Mouse (Mus musculus) liver, embryonic 15.5 days (tissue): ENCODE data around the gene Ldlrad2. TPM values are rescaled to one million over a fixed set of nuclear protein-coding genes. Genes with fewer than 3 reads are reported as not detected.
A peak's percentile ranks its signal among the peaks of the same experiment; 100 is the strongest.

ENCODE experiments used
- ATAC-seq: fragments of 200-750 bp; cut with Nextera tagmentation; 2 replicates; pipeline ENCODE4 v1.8.0; 2017; ENCODE audit warnings: moderate number of reproducible peaks, mild to moderate bottlenecking, moderate library complexity; ENCODE audit not compliant: insufficient read depth
- H3K27ac ChIP-seq: fragments of 300-500 bp; sonication (generic); replicated peaks from 2 replicates; pipeline ENCODE4 v1.5.1; 2015; ENCODE audit warnings: mild to moderate bottlenecking, inconsistent platforms
- H3K27me3 ChIP-seq: fragments of 300-500 bp; sonication (generic); 2 replicates; pipeline ENCODE4 v1.6.1; 2015; ENCODE audit warnings: mild to moderate bottlenecking, inconsistent platforms
- H3K36me3 ChIP-seq: fragments of 300-500 bp; sonication (generic); replicated peaks from 2 replicates; pipeline ENCODE4 v1.6.1; 2015; ENCODE audit warnings: moderate library complexity, mild to moderate bottlenecking, inconsistent platforms
- H3K4me1 ChIP-seq: fragments of 300-500 bp; sonication (generic); replicated peaks from 2 replicates; pipeline ENCODE4 v1.6.1; 2015; ENCODE audit warnings: inconsistent platforms
- H3K4me2 ChIP-seq: fragments of 300-500 bp; sonication (generic); 2 replicates; pipeline ENCODE4 v1.6.1; 2015; ENCODE audit warnings: moderate library complexity, mild to moderate bottlenecking, inconsistent platforms
- H3K4me3 ChIP-seq: fragments of 300-500 bp; sonication (generic); replicated peaks from 2 replicates; pipeline ENCODE4 v1.5.1; 2015; ENCODE audit warnings: mild to moderate bottlenecking, inconsistent platforms
- H3K9ac ChIP-seq: fragments of 300-500 bp; sonication (generic); 2 replicates; pipeline ENCODE4 v1.6.1; 2015; ENCODE audit warnings: moderate library complexity, mild to moderate bottlenecking, inconsistent platforms
- H3K9me3 ChIP-seq: fragments of 300-500 bp; sonication (generic); replicated peaks from 2 replicates; pipeline ENCODE4 v1.6.1; 2016; ENCODE audit warnings: inconsistent platforms
- WGBS: fragments of 180-500 bp; shearing (Covaris S2); methylation state at CpG from one replicate; pipeline ENCODE4 v1.1.7; 2015; ENCODE audit warnings: mixed read lengths; ENCODE audit not compliant: insufficient replicate concordance; 5-methylcytosine and 5-hydroxymethylcytosine counted together
- polyA plus RNA-seq: library from polyadenylated mRNA; unstranded; fragments of >200 nt; fragmentation: Nextera tagmentation; extraction: Ambion mirVana; gene quantifications from 2 replicates; pipeline ENCODE4 v1.2.1, GENCODE M21; 2015

Gene Ldlrad2
- polyA plus RNA-seq, result not detected in 2 replicates

GRCm38 (mm10) chr4:137574469-137574868 lies at the start of gene Ldlrad2:
Gene Ldlrad2 (minus strand): TSS chr4:137574569.
- Histone ChIP-seq H3K4me2 (no peak within 1 kb of the TSS), H3K4me1 (0 out of 2 replicates have a peak, but pooled peaks cover 5% of the 10 kb centered on the region), H3K36me3 (0 out of 2 replicates have a peak, but pooled peaks cover under 1% of the 10 kb centered on the region), H3K27ac (no peak within 1 kb of the TSS), H3K9me3 (no peaks in the 10 kb centered on the region), H3K9ac (no peak within 1 kb of the TSS), H3K4me3 (no peak within 1 kb of the TSS), H3K27me3 (peaks cover 23% of the 10 kb centered on the region)
- ATAC-seq, result no peak
- 74% methylated on average over 10 of the region's 10 CpGs for WGBS

DNA sequence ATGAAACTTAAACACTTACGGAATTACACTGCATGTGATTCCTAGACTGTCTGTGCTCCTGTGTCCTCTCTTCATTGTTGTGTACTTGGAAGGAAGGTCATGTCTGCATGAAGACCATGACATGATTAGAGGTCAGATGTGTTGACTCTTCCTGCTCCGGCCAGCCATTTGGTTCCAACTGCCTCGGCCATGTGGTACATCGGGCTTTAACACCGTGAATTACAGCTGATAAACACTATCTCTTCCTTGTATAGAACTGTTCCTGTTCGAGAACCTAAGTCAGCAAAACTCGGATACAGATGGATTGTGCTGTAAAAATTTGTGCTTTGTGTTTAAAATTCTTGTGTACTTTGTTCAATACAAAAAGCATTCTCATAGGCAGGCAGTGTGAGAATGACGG lies 48.5 kb upstream of the Ldlrad2 start:
- H3K4me2 ChIP-seq, result no peak overlapping the region
- H3K9ac ChIP-seq, result no peak overlapping the region
- WGBS, result 81% methylated on average over 8 of the region's 8 CpGs
- H3K4me1 ChIP-seq, result no peaks in the 10 kb centered on the region
- ATAC-seq, result no peak
- no peaks in the 10 kb centered on the region for H3K9me3 ChIP-seq
- H3K27me3 ChIP-seq, result no peaks in the 10 kb centered on the region
- H3K36me3 ChIP-seq, result peaks cover 94% of the 10 kb centered on the region
- H3K27ac ChIP-seq, result no peak overlapping the region
- no peak overlapping the region for H3K4me3 ChIP-seq

- Histone ChIP-seq H3K27me3 (no peaks in the 10 kb centered on the region), H3K4me1 (peaks cover 13% of the 10 kb centered on the region), H3K36me3 (peaks cover 98% of the 10 kb centered on the region), H3K27ac (no peak overlapping the region), H3K9ac (no peak overlapping the region), H3K9me3 (no peaks in the 10 kb centered on the region), H3K4me3 (no peak overlapping the region), H3K4me2 (no peak overlapping the region)
- no peak for ATAC-seq
- WGBS, result 54% methylated on average over 15 of the region's 15 CpGs
Observed at GRCm38 (mm10) chr4:137610256-137610655, 35.9 kb upstream of the Ldlrad2 start.

GRCm38 (mm10) chr4:137609702-137610101 lies 35.3 kb upstream of the Ldlrad2 start:
- H3K4me2 ChIP-seq, result no peak overlapping the region
- peaks cover 99% of the 10 kb centered on the region for H3K36me3 ChIP-seq
- H3K4me3 ChIP-seq, result no peak overlapping the region
- H3K4me1 ChIP-seq, result peaks cover 13% of the 10 kb centered on the region
- peak; percentile 42 for ATAC-seq
- H3K9me3 ChIP-seq, result no peaks in the 10 kb centered on the region
- 21% methylated on average over 7 of the region's 7 CpGs for WGBS
- H3K27me3 ChIP-seq, result no peaks in the 10 kb centered on the region
- H3K9ac ChIP-seq, result no peak overlapping the region
- H3K27ac ChIP-seq, result 0 out of 2 replicates have a peak overlapping the region, but pooled peaks have one; percentile 11

GRCm38 (mm10) chr4:137609281-137609680 lies 34.9 kb upstream of the Ldlrad2 start:
- Histone ChIP-seq H3K27me3 (no peaks in the 10 kb centered on the region), H3K9ac (no peak overlapping the region), H3K27ac (0 out of 2 replicates have a peak overlapping the region, but pooled peaks have one; percentile 11), H3K4me3 (no peak overlapping the region), H3K4me2 (no peak overlapping the region), H3K4me1 (peaks cover 13% of the 10 kb centered on the region), H3K9me3 (no peaks in the 10 kb centered on the region), H3K36me3 (peaks cover 99% of the 10 kb centered on the region)
- ATAC-seq, result no peak
- 38% methylated on average over 7 of the region's 7 CpGs for WGBS

- no peak for ATAC-seq
- 90% methylated on average over 2 of the region's 2 CpGs for WGBS
- no peak overlapping the region for H3K4me2 ChIP-seq
- no peak overlapping the region for H3K27ac ChIP-seq
- no peak overlapping the region for H3K4me3 ChIP-seq
- no peaks in the 10 kb centered on the region for H3K27me3 ChIP-seq
- no peaks in the 10 kb centered on the region for H3K9me3 ChIP-seq
- H3K4me1 ChIP-seq, result peaks cover 31% of the 10 kb centered on the region
- no peak overlapping the region for H3K9ac ChIP-seq
- peaks cover 79% of the 10 kb centered on the region for H3K36me3 ChIP-seq
Observed at GRCm38 (mm10) chr4:137607023-137607422, 32.7 kb upstream of the Ldlrad2 start.

DNA sequence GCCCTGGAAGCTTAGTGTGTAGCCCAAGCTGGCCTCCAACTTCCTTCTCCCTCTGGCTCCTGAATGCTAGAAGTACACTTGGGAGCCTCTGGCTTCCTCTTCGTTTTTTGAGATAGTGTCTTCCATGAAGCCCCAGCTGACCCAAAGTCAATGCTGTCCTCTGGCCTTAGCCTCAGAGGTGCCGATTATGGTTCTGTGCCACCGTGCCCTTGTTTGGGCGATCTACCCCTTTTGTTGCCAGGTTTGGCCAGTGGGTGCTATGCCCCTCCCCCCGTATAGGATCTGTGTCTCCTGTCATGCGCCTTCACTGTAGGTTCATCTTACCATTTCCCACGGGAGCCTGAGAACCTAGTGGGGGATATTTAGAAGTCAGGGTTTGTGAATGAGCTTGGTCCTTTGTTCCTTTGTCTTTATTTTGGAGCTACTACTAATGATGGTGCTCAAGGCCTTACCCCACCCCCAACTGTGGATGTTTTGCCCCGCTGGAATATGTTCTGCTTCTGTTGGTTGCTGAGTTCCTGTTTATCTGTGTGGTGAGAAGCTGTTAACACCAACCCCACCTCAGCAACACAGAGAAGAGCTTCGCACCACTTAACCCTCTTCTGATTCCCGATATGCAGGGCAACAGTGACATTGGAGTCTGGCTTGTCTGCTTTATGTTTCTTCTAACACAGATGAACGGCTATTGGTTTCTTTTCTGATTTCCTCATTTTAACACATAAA lies 29.2 kb upstream of the Ldlrad2 start:
- peak; percentile 27; the same call in 1 of the 2 replicates for ATAC-seq
- WGBS, result 25% methylated on average over 11 of the region's 11 CpGs
- Histone ChIP-seq H3K4me3 (no peak overlapping the region), H3K36me3 (peaks cover 44% of the 10 kb centered on the region), H3K9ac (peak overlapping the region; percentile 7; the same call in 1 of the 2 replicates), H3K27ac (no peak overlapping the region; the same call in 1 of the 2 replicates), H3K9me3 (no peaks in the 10 kb centered on the region), H3K27me3 (no peaks in the 10 kb centered on the region), H3K4me2 (peak overlapping the region; percentile 11; the same call in 1 of the 2 replicates), H3K4me1 (peaks cover 48% of the 10 kb centered on the region)

GRCm38 (mm10) chr4:137598577-137598976 lies 24.2 kb upstream of the Ldlrad2 start:
- WGBS, result 70% methylated on average over 5 of the region's 5 CpGs
- H3K9ac ChIP-seq, result 0 out of 2 replicates have a peak overlapping the region, but pooled peaks have one; percentile 16
- no peak overlapping the region for H3K4me3 ChIP-seq
- H3K27me3 ChIP-seq, result no peaks in the 10 kb centered on the region
- H3K9me3 ChIP-seq, result no peaks in the 10 kb centered on the region
- no peak for ATAC-seq
- H3K27ac ChIP-seq, result no peak overlapping the region; the same call in 1 of the 2 replicates
- peaks cover 79% of the 10 kb centered on the region for H3K4me1 ChIP-seq
- peak overlapping the region; percentile 32; the same call in 1 of the 2 replicates for H3K4me2 ChIP-seq
- H3K36me3 ChIP-seq, result peaks cover 8% of the 10 kb centered on the region; the same call in 1 of the 2 replicates

GRCm38 (mm10) chr4:137597098-137597630 lies 22.8 kb upstream of the Ldlrad2 start:
- Histone ChIP-seq H3K4me3 (no peak overlapping the region), H3K27me3 (no peaks in the 10 kb centered on the region), H3K9ac (no peak overlapping the region), H3K27ac (no peak overlapping the region), H3K4me2 (0 out of 2 replicates have a peak overlapping the region, but pooled peaks have one; percentile 2), H3K36me3 (peaks cover 8% of the 10 kb centered on the region; the same call in 1 of the 2 replicates), H3K9me3 (no peaks in the 10 kb centered on the region), H3K4me1 (peaks cover 71% of the 10 kb centered on the region)
- no peak for ATAC-seq
- 84% methylated on average over 4 of the region's 4 CpGs for WGBS

- Histone ChIP-seq H3K27ac (peak overlapping the region; percentile 100), H3K9ac (peak overlapping the region; percentile 84), H3K36me3 (peaks cover 8% of the 10 kb centered on the region; the same call in 1 of the 2 replicates), H3K4me2 (peak overlapping the region; percentile 81), H3K27me3 (no peaks in the 10 kb centered on the region), H3K4me1 (peaks cover 51% of the 10 kb centered on the region), H3K9me3 (no peaks in the 10 kb centered on the region), H3K4me3 (peak overlapping the region; percentile 90)
- 1% methylated on average over 40 of the region's 40 CpGs for WGBS
- ATAC-seq, result peak; percentile 41
Observed at GRCm38 (mm10) chr4:137594496-137595270, 20.3 kb upstream of the Ldlrad2 start.
